Mouse (Mus musculus) neural tube, embryonic 15.5 days (tissue): ENCODE measurements around the gene Mlec. TPM values are rescaled to one million over a fixed set of nuclear protein-coding genes. Genes with fewer than 3 reads are reported as not detected.
A peak's percentile ranks its signal among the peaks of the same experiment; 100 is the strongest.

Experiments
- ATAC-seq: fragments of 200-750 bp; cut with Nextera tagmentation; 2 replicates; pipeline ENCODE4 v1.8.0; 2017; ENCODE audit warnings: mild to moderate bottlenecking, moderate TSS enrichment, moderate library complexity; ENCODE audit not compliant: low FRiP score
- H3K27ac ChIP-seq: fragments of 300-500 bp; sonication (generic); replicated peaks from 2 replicates; pipeline ENCODE4 v1.5.1; 2015; ENCODE audit warnings: mild to moderate bottlenecking, inconsistent platforms
- H3K27me3 ChIP-seq: fragments of 300-500 bp; sonication (generic); replicated peaks from 2 replicates; pipeline ENCODE4 v1.6.1; 2015; ENCODE audit warnings: inconsistent platforms
- H3K36me3 ChIP-seq: fragments of 300-500 bp; sonication (generic); 2 replicates; pipeline ENCODE4 v1.6.1; 2015; ENCODE audit warnings: inconsistent platforms
- H3K4me1 ChIP-seq: fragments of 300-500 bp; sonication (generic); 2 replicates; pipeline ENCODE4 v1.6.1; 2015; ENCODE audit warnings: inconsistent platforms
- H3K4me2 ChIP-seq: fragments of 300-500 bp; sonication (generic); 2 replicates; pipeline ENCODE4 v1.6.1; 2015; ENCODE audit warnings: inconsistent platforms, mild to moderate bottlenecking, moderate library complexity
- H3K4me3 ChIP-seq: fragments of 300-500 bp; sonication (generic); replicated peaks from 2 replicates; pipeline ENCODE4 v1.5.1; 2015; ENCODE audit warnings: mild to moderate bottlenecking, inconsistent platforms
- H3K9ac ChIP-seq: fragments of 300-500 bp; sonication (generic); replicated peaks from 2 replicates; pipeline ENCODE4 v1.6.1; 2015; ENCODE audit warnings: mild to moderate bottlenecking, inconsistent platforms
- H3K9me3 ChIP-seq: fragments of 300-500 bp; sonication (generic); replicated peaks from 2 replicates; pipeline ENCODE4 v1.6.1; 2016; ENCODE audit warnings: inconsistent platforms
- WGBS: fragments of 180-500 bp; shearing (Covaris S2); methylation state at CpG from one replicate; pipeline ENCODE4 v1.1.7; 2015; ENCODE audit warnings: mixed read lengths; 5-methylcytosine and 5-hydroxymethylcytosine counted together
- polyA plus RNA-seq: library from polyadenylated mRNA; unstranded; fragments of >200 nt; fragmentation: Nextera tagmentation; extraction: Ambion mirVana; gene quantifications from 2 replicates; pipeline ENCODE4 v1.2.1, GENCODE M21; 2015

Mlec gene
- 34.3 and 40.4 TPM in 2 replicates for polyA plus RNA-seq

- H3K36me3 ChIP-seq, result no peaks in the 10 kb centered on the region
- peaks cover 55% of the 10 kb centered on the region for H3K4me1 ChIP-seq
- H3K27ac ChIP-seq, result peak within 1 kb of the TSS; percentile 100
- under 1% methylated on average over 73 of the region's 78 CpGs for WGBS
- H3K4me2 ChIP-seq, result peak within 1 kb of the TSS; percentile 94
- H3K27me3 ChIP-seq, result no peaks in the 10 kb centered on the region
- H3K4me3 ChIP-seq, result peak within 1 kb of the TSS; percentile 58
- no peaks in the 10 kb centered on the region for H3K9me3 ChIP-seq
- ATAC-seq, result peak; percentile 97
- H3K9ac ChIP-seq, result peak within 1 kb of the TSS; percentile 84
Observed at GRCm38 (mm10) chr5:115158040-115158983, at the start of gene Mlec. Gene Mlec (minus strand): TSS chr5:115158179.

- ATAC-seq, result no peak
- WGBS, result 51% methylated on average over 5 of the region's 5 CpGs
- no peaks in the 10 kb centered on the region for H3K27me3 ChIP-seq
- H3K36me3 ChIP-seq, result no peaks in the 10 kb centered on the region
- H3K9me3 ChIP-seq, result no peaks in the 10 kb centered on the region
- no peak overlapping the region for H3K27ac ChIP-seq
- no peak overlapping the region for H3K4me3 ChIP-seq
- no peak overlapping the region for H3K4me2 ChIP-seq
- H3K4me1 ChIP-seq, result peaks cover 25% of the 10 kb centered on the region
- no peak overlapping the region for H3K9ac ChIP-seq
Observed at GRCm38 (mm10) chr5:115207244-115207643, 49.3 kb upstream of the Mlec start.

GRCm38 (mm10) chr5:115204562-115205311, 46.8 kb upstream of the Mlec start:
- Histone ChIP-seq H3K4me2 (peak overlapping the region; percentile 58), H3K27ac (peak overlapping the region; percentile 77), H3K4me3 (peak overlapping the region; percentile 31), H3K9me3 (no peaks in the 10 kb centered on the region), H3K4me1 (peaks cover 25% of the 10 kb centered on the region), H3K9ac (peak overlapping the region; percentile 30), H3K36me3 (no peaks in the 10 kb centered on the region), H3K27me3 (no peaks in the 10 kb centered on the region)
- WGBS, result 2% methylated on average over 31 of the region's 31 CpGs
- peak; percentile 80; the same call in 1 of the 2 replicates for ATAC-seq

DNA sequence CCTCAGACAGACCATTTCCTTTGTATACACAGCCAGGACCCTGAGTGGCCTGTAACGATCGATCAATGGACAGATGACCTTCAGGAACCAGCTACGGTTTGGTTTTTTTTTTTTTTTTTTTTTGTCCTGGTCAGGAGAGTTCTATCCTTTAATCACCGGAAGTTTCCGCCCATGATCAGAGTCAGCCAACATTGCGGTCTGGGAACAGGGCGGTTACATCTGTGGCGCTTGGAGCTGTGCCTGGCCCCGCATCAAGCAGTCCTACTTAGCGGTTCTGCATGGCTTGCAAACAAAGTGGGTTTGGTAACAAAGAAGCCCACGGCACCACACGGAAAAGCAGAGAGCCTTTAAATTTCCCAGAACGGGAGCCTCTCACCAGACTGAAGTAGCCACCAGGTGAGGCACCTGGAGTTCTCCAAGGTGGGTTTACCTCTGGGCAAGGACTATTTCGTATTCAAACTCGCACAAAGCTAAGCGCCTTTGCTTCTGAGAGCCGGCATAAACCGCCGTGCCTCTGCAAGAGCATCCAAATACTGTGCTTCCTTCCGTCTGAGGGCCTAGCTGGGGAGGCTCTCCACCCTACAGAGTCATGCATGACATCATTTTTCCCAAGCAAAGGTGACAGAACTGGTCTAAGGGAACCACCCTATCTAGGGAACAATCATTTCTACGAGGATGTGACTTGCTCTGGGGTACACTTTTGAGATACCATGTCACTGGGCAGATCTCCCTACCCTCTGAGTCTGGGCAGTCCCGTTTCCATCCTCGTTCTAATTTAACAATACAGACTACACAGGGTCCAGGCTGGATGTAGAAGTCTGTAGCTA, 46.0 kb upstream of the Mlec start:
- no peaks in the 10 kb centered on the region for H3K27me3 ChIP-seq
- H3K4me1 ChIP-seq, result peaks cover 25% of the 10 kb centered on the region
- ATAC-seq, result peak; percentile 60
- peak overlapping the region; percentile 58 for H3K4me2 ChIP-seq
- H3K9ac ChIP-seq, result peak overlapping the region; percentile 30
- no peaks in the 10 kb centered on the region for H3K36me3 ChIP-seq
- peak overlapping the region; percentile 77 for H3K27ac ChIP-seq
- 9% methylated on average over 23 of the region's 23 CpGs for WGBS
- H3K4me3 ChIP-seq, result peak overlapping the region; percentile 31
- no peaks in the 10 kb centered on the region for H3K9me3 ChIP-seq

DNA sequence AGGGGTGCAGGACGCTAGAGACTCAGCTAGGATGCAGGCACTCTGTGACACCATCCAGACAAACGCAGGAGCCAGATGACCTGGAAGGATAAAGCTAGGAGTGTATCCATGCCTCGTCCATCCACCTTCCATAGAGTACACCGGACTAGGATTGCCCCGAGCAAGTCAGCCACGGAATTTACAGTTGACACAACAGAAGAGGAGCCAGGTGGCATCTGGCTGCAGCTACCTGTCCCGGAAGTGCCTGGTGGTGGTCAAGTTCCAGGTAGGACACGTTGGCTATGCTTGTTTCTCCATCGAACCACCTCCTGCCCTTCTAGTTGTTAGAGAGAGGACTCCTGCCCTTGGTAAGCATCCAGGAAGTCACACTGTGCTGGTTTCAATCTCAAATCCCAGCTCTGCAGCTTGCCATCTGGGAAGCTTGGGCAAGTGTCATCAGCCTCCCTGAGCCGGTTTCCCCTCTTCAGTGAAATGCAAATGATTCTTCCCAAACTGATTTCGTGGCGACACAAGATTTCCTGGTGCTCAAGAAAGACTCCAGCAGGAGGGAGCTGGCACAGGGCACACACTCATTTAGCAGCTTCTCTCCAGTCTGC, 36.7 kb upstream of the Mlec start:
- ATAC-seq, result peak; percentile 29; the same call in 1 of the 2 replicates
- WGBS, result 4% methylated on average over 12 of the region's 12 CpGs
- peak overlapping the region; percentile 68 for H3K4me3 ChIP-seq
- peak overlapping the region; percentile 81 for H3K27ac ChIP-seq
- H3K9ac ChIP-seq, result peak overlapping the region; percentile 82
- peaks cover 41% of the 10 kb centered on the region for H3K4me1 ChIP-seq
- no peaks in the 10 kb centered on the region for H3K36me3 ChIP-seq
- peak overlapping the region; percentile 99 for H3K4me2 ChIP-seq
- H3K9me3 ChIP-seq, result no peaks in the 10 kb centered on the region
- H3K27me3 ChIP-seq, result peaks cover 4% of the 10 kb centered on the region; the same call in 1 of the 2 replicates

DNA sequence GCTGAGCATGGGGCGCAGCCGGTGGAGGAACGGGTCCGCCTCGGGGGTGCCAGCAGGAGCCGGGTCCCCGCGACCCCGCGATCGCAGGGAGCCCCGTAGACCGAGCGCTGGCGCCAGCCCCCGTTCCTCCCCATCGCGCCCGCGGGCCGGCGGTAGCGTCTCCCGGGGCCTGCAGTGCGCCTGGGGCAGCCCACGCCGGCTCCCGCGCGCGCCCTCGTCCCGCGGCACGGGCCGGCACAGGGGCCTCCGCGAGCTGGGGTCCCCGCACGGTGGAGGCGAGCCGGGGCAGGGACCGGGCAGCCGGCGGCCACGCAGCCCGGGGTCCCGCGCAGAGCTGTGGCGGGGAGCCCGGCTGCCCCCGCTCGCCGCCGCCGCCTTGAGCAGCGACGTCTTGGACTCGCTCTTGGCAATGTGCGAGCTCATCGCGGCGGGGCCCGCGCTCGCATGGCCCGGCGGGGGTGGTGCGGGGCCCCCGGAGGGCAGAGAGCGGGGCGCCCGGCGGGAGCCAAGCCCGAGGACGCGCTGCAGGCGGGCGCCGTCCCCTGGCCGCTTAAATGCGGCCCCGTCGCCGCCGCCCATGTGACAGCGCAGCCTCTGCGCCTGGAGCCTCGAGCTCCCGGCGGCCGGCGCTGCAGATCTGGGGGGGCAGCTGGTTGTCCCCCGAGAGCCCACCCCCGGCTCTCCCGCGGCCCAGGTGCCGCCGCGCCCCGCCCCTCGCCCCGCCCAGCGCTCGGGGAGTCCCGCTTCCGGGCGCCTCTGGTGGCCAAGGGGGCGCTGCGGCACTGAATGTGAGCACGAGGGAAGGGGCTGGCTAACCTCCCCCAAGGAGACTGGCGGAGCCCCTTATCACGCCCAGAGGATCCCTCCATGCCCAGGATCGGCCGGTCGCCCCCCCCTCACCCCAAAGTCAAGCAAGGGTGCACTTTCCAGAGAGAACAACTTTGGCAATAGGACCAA, 36.0 kb upstream of the Mlec start, which contains the start of gene Cabp1:
Gene Cabp1, minus strand, starts transcription at position 713 of the 957 bp plus-strand sequence.
- peaks cover 5% of the 10 kb centered on the region; the same call in 1 of the 2 replicates for H3K27me3 ChIP-seq
- peak within 1 kb of the TSS; percentile 81 for H3K27ac ChIP-seq
- no peaks in the 10 kb centered on the region for H3K9me3 ChIP-seq
- no peaks in the 10 kb centered on the region for H3K36me3 ChIP-seq
- H3K9ac ChIP-seq, result peak within 1 kb of the TSS; percentile 82
- peak within 1 kb of the TSS; percentile 99 for H3K4me2 ChIP-seq
- peaks cover 42% of the 10 kb centered on the region for H3K4me1 ChIP-seq
- under 1% methylated on average over 95 of the region's 116 CpGs for WGBS
- ATAC-seq, result peak; percentile 73
- peak within 1 kb of the TSS; percentile 68 for H3K4me3 ChIP-seq

- peaks cover 46% of the 10 kb centered on the region for H3K4me1 ChIP-seq
- H3K4me3 ChIP-seq, result peak overlapping the region; percentile 68
- H3K27me3 ChIP-seq, result peaks cover 5% of the 10 kb centered on the region; the same call in 1 of the 2 replicates
- peak overlapping the region; percentile 82 for H3K9ac ChIP-seq
- H3K36me3 ChIP-seq, result no peaks in the 10 kb centered on the region
- ATAC-seq, result 0 out of 2 replicates have a peak, but pooled peaks have one; percentile 7
- under 1% methylated on average over 34 of the region's 34 CpGs for WGBS
- peak overlapping the region; percentile 81 for H3K27ac ChIP-seq
- H3K9me3 ChIP-seq, result no peaks in the 10 kb centered on the region
- peak overlapping the region; percentile 99 for H3K4me2 ChIP-seq
Observed at GRCm38 (mm10) chr5:115193226-115193625, 35.2 kb upstream of the Mlec start.

DNA sequence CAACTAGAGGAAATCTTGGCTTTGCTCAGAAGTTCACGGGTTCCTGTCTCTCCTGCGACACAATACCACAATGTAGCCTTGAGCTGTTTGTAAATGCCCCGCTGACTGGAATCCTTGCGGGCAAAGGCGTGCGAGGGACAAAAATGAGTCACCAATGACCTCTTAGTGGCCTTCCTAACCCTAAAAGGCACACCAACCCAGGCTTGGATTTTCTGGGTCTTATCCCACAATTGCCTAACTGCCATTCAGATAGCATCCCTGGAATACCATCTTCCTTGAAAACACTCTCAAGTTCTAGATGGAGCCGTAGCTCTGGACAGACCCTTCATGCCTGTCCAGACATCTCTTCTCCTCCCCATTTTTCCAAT, 34.8 kb upstream of the Mlec start:
- Histone ChIP-seq H3K27ac (peak overlapping the region; percentile 81; the same call in 1 of the 2 replicates), H3K9me3 (no peaks in the 10 kb centered on the region), H3K36me3 (no peaks in the 10 kb centered on the region), H3K27me3 (peaks cover 5% of the 10 kb centered on the region; the same call in 1 of the 2 replicates), H3K4me1 (peaks cover 48% of the 10 kb centered on the region), H3K4me2 (peak overlapping the region; percentile 99), H3K9ac (peak overlapping the region; percentile 82), H3K4me3 (peak overlapping the region; percentile 68)
- 9% methylated on average over 7 of the region's 7 CpGs for WGBS
- ATAC-seq, result no peak

- Histone ChIP-seq H3K36me3 (no peaks in the 10 kb centered on the region), H3K27me3 (peaks cover 5% of the 10 kb centered on the region; the same call in 1 of the 2 replicates), H3K9ac (peak overlapping the region; percentile 82), H3K4me2 (peak overlapping the region; percentile 99), H3K4me1 (peaks cover 55% of the 10 kb centered on the region), H3K4me3 (peak overlapping the region; percentile 68), H3K9me3 (no peaks in the 10 kb centered on the region), H3K27ac (peak overlapping the region; percentile 29; the same call in 1 of the 2 replicates)
- WGBS, result 3% methylated on average over 29 of the region's 29 CpGs
- no peak for ATAC-seq
Observed at GRCm38 (mm10) chr5:115191880-115192827, 34.2 kb upstream of the Mlec start.
